Mouse (Mus musculus): ENCODE measurements around the gene Upp2.
A peak's percentile ranks its signal among the peaks of the same experiment; 100 is the strongest.

Upp2 gene

GRCm38 (mm10) chr2:58614851-58615250 lies 47.8 kb downstream of the Upp2 start:
- ATAC-seq (ENCODE audit: low TSS enrichment) = no peak

DNA sequence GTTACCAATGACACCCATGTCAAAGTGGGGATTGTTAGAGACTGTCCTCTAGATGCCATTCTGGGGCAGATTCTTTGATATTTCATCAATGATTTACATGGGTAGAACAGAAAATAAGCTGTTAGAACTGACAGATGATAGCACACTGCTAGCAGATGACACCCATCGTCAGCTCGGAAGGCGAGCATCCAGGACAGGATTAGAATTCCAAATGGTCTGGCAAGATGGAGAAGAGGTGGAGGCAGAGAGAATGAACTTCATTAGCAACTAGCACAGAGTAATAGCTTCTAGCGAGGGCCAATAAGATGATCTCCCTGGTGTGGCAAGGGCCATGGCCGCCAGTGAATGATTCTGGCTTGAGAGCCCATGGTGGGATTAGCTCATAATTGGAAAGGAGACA lies 48.7 kb downstream of the Upp2 start:
- ATAC-seq (ENCODE audit: low TSS enrichment) = no peak

- no peak for ATAC-seq (ENCODE audit: low TSS enrichment)
Observed at GRCm38 (mm10) chr2:58625186-58625585, 58.1 kb downstream of the Upp2 start.

DNA sequence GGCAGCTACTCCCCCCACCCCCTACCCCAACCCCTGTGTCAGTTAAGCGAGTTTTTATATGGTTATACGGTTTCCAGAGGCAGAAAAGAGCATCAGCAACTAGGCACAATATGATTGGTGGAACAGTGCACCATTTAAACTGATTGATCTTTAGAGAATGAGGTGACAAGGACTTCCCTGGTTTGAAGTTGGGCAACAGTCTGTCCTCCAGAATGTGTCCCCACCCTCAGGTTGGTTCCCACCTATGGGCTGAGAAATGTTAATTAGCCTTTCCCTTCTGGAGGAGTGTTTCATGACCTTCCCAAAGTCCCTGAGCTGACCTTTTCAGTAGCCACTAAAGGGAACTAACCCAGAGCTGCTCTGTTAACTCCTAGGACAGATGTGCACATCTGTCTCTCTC lies 58.6 kb downstream of the Upp2 start:
- ATAC-seq (ENCODE audit: low TSS enrichment) = no peak

DNA sequence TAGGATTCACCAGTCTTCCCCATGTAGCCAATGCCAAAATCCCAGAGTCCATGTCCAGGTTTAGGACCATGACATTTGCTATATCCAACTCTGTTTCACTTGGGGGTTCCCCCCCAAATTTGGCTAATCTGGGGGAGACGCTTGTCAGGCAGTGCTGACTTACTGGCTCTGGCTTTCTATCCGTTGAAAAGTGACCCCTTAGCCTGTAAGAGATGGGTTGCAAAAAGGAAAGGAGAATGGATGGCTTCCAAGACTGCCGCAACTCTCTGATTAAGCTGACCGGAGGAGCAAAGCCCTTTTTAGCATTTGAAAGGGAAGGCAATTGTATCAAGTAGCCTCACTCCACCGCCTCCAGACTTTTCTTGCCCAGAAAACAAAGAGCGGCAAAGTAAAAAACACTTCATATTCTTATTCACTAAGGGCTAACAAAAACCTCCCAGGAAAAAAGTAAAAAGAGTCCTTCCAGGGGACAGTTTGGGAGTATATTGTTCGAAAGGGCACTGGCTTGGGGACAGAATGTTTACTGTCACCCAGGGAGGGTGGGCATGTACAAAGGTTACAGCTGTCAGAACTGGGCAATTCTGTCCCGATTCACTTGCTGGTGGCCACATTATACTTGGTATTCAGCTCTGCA lies 59.2 kb downstream of the Upp2 start:
- ATAC-seq (ENCODE audit: low TSS enrichment) = 0 out of 2 replicates have a peak, but pooled peaks have one; percentile 23

DNA sequence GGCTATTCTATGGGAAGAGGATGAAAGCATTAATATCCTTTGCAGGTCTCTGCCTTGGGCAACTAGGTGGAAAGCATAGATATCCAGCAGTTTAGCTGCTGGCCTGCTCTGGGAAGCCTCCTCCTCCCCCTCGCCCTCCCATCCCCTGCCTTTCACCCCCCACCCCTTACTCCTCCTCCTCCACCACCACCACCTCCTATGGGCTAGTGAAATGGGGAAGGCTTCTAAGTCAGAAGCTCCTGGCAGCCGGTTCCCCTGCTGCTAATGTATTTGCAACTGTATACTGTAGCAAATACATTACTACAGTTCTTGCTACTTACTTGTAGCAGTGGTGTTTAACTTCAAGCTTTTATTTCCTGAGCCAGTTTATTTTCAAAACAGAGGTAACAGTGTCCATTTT lies 60.9 kb downstream of the Upp2 start:
- no peak for ATAC-seq (ENCODE audit: low TSS enrichment)

GRCm38 (mm10) chr2:58628993-58629392 lies 61.9 kb downstream of the Upp2 start:
- no peak for ATAC-seq (ENCODE audit: low TSS enrichment)

GRCm38 (mm10) chr2:58629440-58629839 lies 62.3 kb downstream of the Upp2 start:
- ATAC-seq (ENCODE audit: low TSS enrichment) = 0 out of 2 replicates have a peak, but pooled peaks have one; percentile 52

DNA sequence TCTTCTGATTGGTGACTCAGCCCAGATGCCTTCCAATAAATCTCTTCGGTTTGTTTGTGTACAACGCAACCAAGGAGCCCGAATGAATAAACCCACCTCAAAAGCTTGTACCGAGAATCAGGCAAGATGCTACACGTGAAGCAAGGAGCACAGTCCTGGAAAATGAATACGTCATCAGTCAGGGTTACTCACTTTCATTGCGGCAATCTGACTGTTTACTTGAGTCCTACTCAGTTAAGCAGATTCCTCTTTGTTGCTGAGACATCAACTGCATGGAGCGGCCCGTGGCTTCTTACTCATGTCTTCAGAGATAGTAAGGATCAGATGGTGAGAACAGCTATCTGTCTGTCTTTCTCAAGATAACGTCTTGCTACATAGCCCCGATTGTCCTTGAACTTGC lies 66.7 kb downstream of the Upp2 start:
- no peak for ATAC-seq (ENCODE audit: low TSS enrichment)

DNA sequence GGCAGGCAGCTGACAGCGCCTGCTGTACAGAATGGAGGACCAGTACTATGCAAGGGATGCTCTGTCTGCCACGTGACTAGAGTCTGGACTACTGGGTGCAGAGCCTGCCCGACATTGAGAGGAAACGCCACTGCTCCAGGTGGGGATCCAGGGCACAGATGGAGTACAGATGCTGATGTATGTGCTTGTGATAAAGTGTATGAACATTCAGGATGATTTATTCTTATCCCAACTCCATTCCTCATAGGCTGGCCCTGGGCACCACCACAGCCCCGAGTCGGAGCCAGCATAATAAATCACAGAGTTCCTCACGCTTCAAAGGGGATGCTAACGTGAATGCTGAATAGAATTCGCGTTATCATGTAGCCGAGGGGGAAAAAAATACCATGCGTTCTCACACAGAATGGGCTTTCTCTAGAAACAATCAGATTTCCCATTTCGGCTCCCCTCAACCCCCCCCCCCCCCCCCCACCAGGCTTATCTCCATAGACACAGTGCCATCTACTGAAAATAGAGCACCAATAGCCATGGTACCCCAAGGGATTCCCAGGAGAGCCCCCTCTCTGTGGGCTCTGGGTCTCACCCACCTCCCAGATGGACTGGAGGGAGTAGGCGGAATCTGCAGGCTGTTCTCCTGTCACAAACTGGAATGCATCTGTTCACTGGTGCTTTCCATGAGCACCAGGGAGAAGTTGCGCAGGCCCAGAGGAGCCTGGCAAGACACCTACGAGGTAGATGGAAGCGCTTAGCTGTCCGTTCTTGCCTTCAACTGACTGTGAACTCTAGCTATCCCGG lies 74.9 kb downstream of the Upp2 start:
- ATAC-seq (ENCODE audit: low TSS enrichment) = peak; percentile 84

DNA sequence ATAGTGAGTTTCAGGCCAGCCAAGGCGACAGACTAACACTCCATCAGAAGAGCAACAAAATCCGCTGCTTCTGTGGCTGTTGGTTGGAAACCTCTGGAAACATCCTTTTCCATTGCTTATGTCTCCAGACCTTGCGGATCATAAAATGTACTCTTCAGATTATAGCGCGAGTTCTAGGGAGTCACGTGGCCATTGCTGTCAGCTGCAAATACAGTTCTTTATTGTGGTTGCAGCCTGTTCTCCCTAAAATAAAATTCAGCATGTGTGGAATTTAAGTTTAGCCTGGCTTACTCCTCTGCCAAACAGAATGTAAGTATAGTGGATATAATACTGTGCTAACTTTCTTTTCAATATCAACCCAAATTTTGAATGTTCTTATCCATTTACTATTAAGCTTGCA lies 78.6 kb downstream of the Upp2 start:
- peak; percentile 59 for ATAC-seq (ENCODE audit: low TSS enrichment)

GRCm38 (mm10) chr2:58655169-58655568 lies 88.1 kb downstream of the Upp2 start:
- no peak for ATAC-seq (ENCODE audit: low TSS enrichment)

- no peak for ATAC-seq (ENCODE audit: low TSS enrichment)
Observed at GRCm38 (mm10) chr2:58656959-58657358, 89.9 kb downstream of the Upp2 start.

- no peak for ATAC-seq (ENCODE audit: low TSS enrichment)
Observed at GRCm38 (mm10) chr2:58657855-58658254, 90.8 kb downstream of the Upp2 start.

- ATAC-seq (ENCODE audit: low TSS enrichment) = no peak
Observed at GRCm38 (mm10) chr2:58660591-58660990, 93.5 kb downstream of the Upp2 start.

DNA sequence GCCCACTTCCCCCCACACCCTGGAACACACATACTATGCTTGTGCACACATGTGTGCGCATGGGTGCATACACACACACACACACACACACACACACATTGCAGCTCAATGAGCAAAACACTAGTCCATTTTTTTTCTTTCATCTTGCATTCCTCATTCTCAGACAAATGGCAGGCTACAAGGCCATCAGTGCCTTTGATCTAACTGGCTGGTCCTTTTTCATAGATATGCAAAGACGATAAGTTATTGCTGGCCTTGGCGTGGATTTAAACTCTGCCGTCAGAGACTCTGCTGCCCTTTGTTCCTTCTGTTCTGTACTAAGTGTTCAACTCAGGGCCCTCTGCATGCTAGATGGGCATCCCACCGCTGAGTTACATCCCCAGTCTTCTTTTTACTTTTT lies 94.0 kb downstream of the Upp2 start:
- no peak for ATAC-seq (ENCODE audit: low TSS enrichment)

DNA sequence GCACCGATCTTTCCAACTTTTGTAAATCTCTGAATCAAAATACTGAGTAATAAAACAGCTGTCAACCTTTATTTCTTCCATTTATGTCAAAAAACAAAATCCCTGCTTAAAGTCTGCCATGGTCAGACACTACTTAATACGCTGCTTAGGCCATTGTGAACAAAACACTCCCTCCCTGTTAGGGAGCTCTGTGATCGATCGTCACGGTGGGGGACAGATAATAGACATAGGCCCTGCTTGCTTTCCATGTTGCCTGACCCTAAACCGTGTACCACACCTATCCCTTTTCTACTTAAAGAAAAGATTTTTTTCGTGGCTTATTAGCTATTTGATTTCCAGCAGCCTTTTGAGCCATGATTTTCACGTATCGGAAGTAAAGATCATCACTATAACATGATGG lies 95.6 kb downstream of the Upp2 start:
- ATAC-seq (ENCODE audit: low TSS enrichment) = no peak

DNA sequence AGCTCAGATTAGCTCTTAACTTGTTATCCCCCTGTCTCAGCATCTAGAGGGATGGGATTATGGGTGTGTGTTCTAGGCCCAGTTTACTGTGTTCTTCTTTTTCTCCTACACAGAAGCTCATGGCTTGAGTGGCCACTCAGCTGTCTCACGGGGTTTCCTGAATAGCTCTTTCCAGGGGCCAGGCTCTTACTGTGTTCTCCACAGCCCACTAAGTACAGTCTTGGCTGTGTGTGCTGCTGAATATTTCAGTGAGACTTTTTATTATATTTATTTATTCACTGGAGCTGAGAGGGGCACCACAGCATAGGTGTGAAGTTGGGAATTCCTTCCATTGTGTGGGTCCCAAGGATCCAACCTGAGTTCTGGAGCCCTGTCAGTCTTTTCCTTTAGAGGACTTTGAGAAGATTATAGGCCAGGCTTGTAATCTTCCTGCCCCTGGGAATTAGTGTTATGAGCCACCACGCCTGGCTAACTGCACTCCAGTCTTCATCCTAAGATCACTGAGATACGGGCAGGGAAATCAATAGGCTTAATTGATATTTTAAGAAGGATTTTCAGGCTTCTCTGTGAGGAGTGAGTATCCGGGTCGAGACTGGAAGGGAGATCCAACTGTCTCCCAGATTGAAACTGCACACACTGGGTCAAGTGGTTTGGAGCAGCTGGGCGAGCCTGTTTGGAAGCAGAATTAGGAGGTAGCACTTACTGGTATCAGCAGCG lies 96.5 kb downstream of the Upp2 start:
- no peak for ATAC-seq (ENCODE audit: low TSS enrichment)

GRCm38 (mm10) chr2:58665081-58665814 lies 98.2 kb downstream of the Upp2 start:
- peak; percentile 50 for ATAC-seq (ENCODE audit: low TSS enrichment)

DNA sequence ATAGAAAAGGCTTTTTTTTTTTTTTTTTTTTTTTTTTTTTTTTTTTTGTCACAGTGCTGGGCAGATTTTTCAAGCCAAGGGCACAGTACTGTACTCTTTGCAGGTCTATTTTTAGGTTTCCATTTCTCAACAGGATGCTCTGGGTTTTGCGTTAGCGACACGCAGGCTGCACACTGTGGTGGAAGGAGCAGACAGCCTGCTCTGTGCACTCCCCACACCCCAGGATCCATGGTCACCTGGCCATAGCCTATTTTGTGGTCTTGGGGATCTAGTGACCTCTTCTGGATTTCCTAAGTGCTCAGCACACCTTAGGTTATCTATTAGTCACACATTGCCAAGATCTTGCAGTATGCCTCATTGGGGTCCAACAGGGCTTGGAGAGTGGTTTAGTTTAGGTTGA lies 100.2 kb downstream of the Upp2 start:
- no peak for ATAC-seq (ENCODE audit: low TSS enrichment)

DNA sequence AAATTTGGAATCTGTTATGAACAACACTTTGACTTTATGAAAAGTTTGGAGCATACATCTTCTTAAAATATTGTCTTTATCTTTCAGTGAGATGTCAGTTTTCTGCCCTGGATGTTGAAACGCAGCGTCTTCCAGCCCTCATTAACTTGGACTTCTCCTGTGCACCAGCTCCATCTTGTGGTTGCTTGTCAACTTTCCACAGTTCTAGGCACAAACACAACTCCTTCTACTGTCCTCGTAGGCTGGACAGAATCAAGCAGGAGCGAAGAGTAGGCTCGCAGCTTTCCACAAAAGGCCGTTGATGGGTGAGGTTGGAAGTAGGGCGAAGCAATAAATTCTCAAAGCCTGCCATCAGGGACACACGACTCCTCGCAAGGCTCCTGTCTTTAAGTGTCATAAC lies 100.9 kb downstream of the Upp2 start:
- peak; percentile 89 for ATAC-seq (ENCODE audit: low TSS enrichment)

GRCm38 (mm10) chr2:58669114-58669513 lies 102.0 kb downstream of the Upp2 start:
- ATAC-seq (ENCODE audit: low TSS enrichment) = no peak

All from frontal cortex, adult (tissue).